Mouse (Mus musculus) frontal cortex, postnatal 10 days (tissue): ENCODE results near the gene Nmur1.
A peak's percentile ranks its signal among the peaks of the same experiment; 100 is the strongest.

Experiments
- DNase-seq, 2 experiments: peaks; one replicate each; pipeline ENCODE4 v3.0.0; 2022; ENCODE audit warnings: low spot score in 2 of 2, mixed read lengths in 1 of 2

The Nmur1 gene

GRCm38 (mm10) chr1:86409476-86409875, 16.6 kb downstream of the Nmur1 start:
- DNase-seq, result no peak

- DNase-seq, result no peak
Observed at GRCm38 (mm10) chr1:86408515-86408914, 17.5 kb downstream of the Nmur1 start.

- no peak for DNase-seq
Observed at GRCm38 (mm10) chr1:86406914-86407313, 19.1 kb downstream of the Nmur1 start.

- DNase-seq, result no peak
Observed at GRCm38 (mm10) chr1:86406313-86406712, 19.7 kb downstream of the Nmur1 start.

- DNase-seq, result no peak
Observed at GRCm38 (mm10) chr1:86404834-86405233, 21.2 kb downstream of the Nmur1 start.

GRCm38 (mm10) chr1:86400096-86400754, 25.8 kb downstream of the Nmur1 start:
- no peak for DNase-seq

GRCm38 (mm10) chr1:86399322-86399721, 26.7 kb downstream of the Nmur1 start:
- no peak for DNase-seq

- DNase-seq, result no peak
Observed at GRCm38 (mm10) chr1:86398222-86398621, 27.8 kb downstream of the Nmur1 start.

GRCm38 (mm10) chr1:86397621-86398020, 28.4 kb downstream of the Nmur1 start:
- no peak for DNase-seq

- no peak for DNase-seq
Observed at GRCm38 (mm10) chr1:86395897-86396296, 30.1 kb downstream of the Nmur1 start.

- no peak for DNase-seq
Observed at GRCm38 (mm10) chr1:86394246-86394645, 31.8 kb downstream of the Nmur1 start.

- no peak for DNase-seq
Observed at GRCm38 (mm10) chr1:86393219-86393618, 32.8 kb downstream of the Nmur1 start.

- DNase-seq, result no peak
Observed at GRCm38 (mm10) chr1:86391425-86391824, 34.6 kb downstream of the Nmur1 start.

- peak in 1 of 2 experiments; percentile 56 for DNase-seq
Observed at GRCm38 (mm10) chr1:86389230-86389629, 36.8 kb downstream of the Nmur1 start.

- peak in 1 of 2 experiments; percentile 36 for DNase-seq
Observed at GRCm38 (mm10) chr1:86381027-86381426, 45.0 kb downstream of the Nmur1 start.

- DNase-seq, result no peak
Observed at GRCm38 (mm10) chr1:86379161-86379569, 46.9 kb downstream of the Nmur1 start.

- DNase-seq, result no peak
Observed at GRCm38 (mm10) chr1:86378662-86379061, 47.4 kb downstream of the Nmur1 start.

- no peak for DNase-seq
Observed at GRCm38 (mm10) chr1:86376354-86376753, 49.7 kb downstream of the Nmur1 start.

- peak in 1 of 2 experiments; percentile 43 for DNase-seq
Observed at GRCm38 (mm10) chr1:86371997-86372396, 54.0 kb downstream of the Nmur1 start.

- no peak for DNase-seq
Observed at GRCm38 (mm10) chr1:86368086-86368485, 57.9 kb downstream of the Nmur1 start.

- DNase-seq, result no peak
Observed at GRCm38 (mm10) chr1:86363671-86364070, 62.4 kb downstream of the Nmur1 start.

GRCm38 (mm10) chr1:86361852-86362615, 64.0 kb downstream of the Nmur1 start:
- no peak for DNase-seq

GRCm38 (mm10) chr1:86360441-86360840, 65.6 kb downstream of the Nmur1 start:
- no peak for DNase-seq
